Mouse (Mus musculus) cortical plate, adult 2 months (tissue): Measurements from ENCODE around the gene Fuca1.

Experiments
- CTCF ChIP-seq: fragments of 200-500 bp; IDR thresholded peaks from 2 replicates; pipeline ENCODE4 v1.5.1; 2011; ENCODE audit warnings: mild to moderate bottlenecking, control low read depth, low read length; ENCODE audit not compliant: insufficient read depth; ENCODE audit errors: extremely low read depth
- POLR2A ChIP-seq: fragments of 200-500 bp; IDR thresholded peaks from 2 replicates; pipeline ENCODE4 v1.6.1; 2011; ENCODE audit warnings: mild to moderate bottlenecking, low read length, control low read depth; ENCODE audit not compliant: insufficient read depth; ENCODE audit errors: extremely low read depth

DNA sequence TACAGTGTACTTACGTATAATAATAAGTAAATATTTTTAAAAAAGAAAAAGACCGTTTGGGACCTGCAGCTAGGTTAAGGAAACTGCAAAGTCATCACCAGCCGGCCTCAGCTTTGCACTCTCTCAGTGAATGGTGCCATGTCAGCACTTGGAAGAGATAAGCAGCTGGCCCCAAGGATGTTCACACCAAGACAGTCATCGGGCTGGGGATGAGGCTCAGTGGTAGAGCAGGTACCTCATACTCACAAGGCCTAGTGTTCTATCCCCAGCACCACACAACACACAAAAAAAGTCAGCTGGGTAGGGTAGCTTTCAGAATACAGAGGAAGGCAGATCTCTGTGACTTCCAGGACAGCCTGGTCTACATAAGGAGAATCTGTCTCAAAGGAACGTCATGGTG is 64.7 kb downstream of the Fuca1 start:
- TF ChIP-seq CTCF: no peak
- no peak for TF ChIP-seq POLR2A
